Mouse (Mus musculus) adrenal gland, postnatal 36 days (tissue): ENCODE data around the gene Tomm40. TPM values are rescaled to one million over a fixed set of nuclear protein-coding genes. Genes with fewer than 3 reads are reported as not detected.

Experiments
- DNase-seq, 2 experiments: peaks; one replicate each; pipeline ENCODE4 v3.0.0; 2021; ENCODE audit warnings: mixed read lengths in 1 of 2
- total RNA-seq, 2 experiments: library from RNA; stranded (reverse); gene quantifications; 2 replicates each; pipeline ENCODE4 v1.2.3; 2021

The Tomm40 gene
- total RNA-seq, 2 experiments from 2014 or later = 124 to 135 TPM

GRCm38 (mm10) chr7:19745971-19746370 lies 30.7 kb upstream of the Tomm40 start:
- no peak for DNase-seq

- DNase-seq = peak; percentile 79 to 81
Measured at GRCm38 (mm10) chr7:19744590-19745385, 29.6 kb upstream of the Tomm40 start.

GRCm38 (mm10) chr7:19743791-19744190 lies 28.6 kb upstream of the Tomm40 start:
- no peak for DNase-seq

GRCm38 (mm10) chr7:19742468-19742867 lies 27.2 kb upstream of the Tomm40 start:
- DNase-seq = no peak

- peak in 1 of 2 experiments; percentile 69 for DNase-seq
Measured at GRCm38 (mm10) chr7:19741329-19742031, 26.2 kb upstream of the Tomm40 start.

GRCm38 (mm10) chr7:19740269-19740668 lies 25.0 kb upstream of the Tomm40 start:
- peak; percentile 25 to 61 for DNase-seq

- no peak for DNase-seq
Measured at GRCm38 (mm10) chr7:19738771-19739170, 23.5 kb upstream of the Tomm40 start.

GRCm38 (mm10) chr7:19736389-19737057 lies 21.3 kb upstream of the Tomm40 start:
- peak in 1 of 2 experiments; percentile 40 for DNase-seq

- no peak for DNase-seq
Measured at GRCm38 (mm10) chr7:19734178-19734666, 19.0 kb upstream of the Tomm40 start.

- DNase-seq = no peak
Measured at GRCm38 (mm10) chr7:19726541-19726940, 11.3 kb upstream of the Tomm40 start.

- DNase-seq = no peak
Measured at GRCm38 (mm10) chr7:19724167-19724566, 8.9 kb upstream of the Tomm40 start.

GRCm38 (mm10) chr7:19722754-19723195 lies 7.5 kb upstream of the Tomm40 start:
- peak; percentile 58 to 71 for DNase-seq

- no peak for DNase-seq
Measured at GRCm38 (mm10) chr7:19719200-19719599, 4.0 kb upstream of the Tomm40 start.

GRCm38 (mm10) chr7:19718297-19718952 lies 3.2 kb upstream of the Tomm40 start:
- DNase-seq = no peak

GRCm38 (mm10) chr7:19717346-19717745 lies 2.1 kb upstream of the Tomm40 start:
- DNase-seq = no peak

GRCm38 (mm10) chr7:19716822-19717221 lies 1.6 kb upstream of the Tomm40 start:
- DNase-seq = no peak

GRCm38 (mm10) chr7:19716055-19716682 lies 931 bp upstream of the Tomm40 start:
- DNase-seq = no peak

- DNase-seq = no peak
Measured at GRCm38 (mm10) chr7:19714836-19715235, 402 bp downstream of the Tomm40 start.

- DNase-seq = no peak
Measured at GRCm38 (mm10) chr7:19713598-19713997, 1.6 kb downstream of the Tomm40 start.

- DNase-seq = no peak
Measured at GRCm38 (mm10) chr7:19713196-19713595, 2.0 kb downstream of the Tomm40 start.

GRCm38 (mm10) chr7:19712414-19712813 lies 2.8 kb downstream of the Tomm40 start:
- DNase-seq = no peak

GRCm38 (mm10) chr7:19710650-19711049 lies 4.6 kb downstream of the Tomm40 start:
- DNase-seq = no peak
